Mouse (Mus musculus) kidney, adult 18-20 months (tissue): ENCODE results near the gene Lrguk.
A peak's percentile ranks its signal among the peaks of the same experiment; 100 is the strongest.

Experiments used
- DNase-seq: peaks from one replicate; pipeline ENCODE4 v3.0.0; 2021

Gene Lrguk

DNA sequence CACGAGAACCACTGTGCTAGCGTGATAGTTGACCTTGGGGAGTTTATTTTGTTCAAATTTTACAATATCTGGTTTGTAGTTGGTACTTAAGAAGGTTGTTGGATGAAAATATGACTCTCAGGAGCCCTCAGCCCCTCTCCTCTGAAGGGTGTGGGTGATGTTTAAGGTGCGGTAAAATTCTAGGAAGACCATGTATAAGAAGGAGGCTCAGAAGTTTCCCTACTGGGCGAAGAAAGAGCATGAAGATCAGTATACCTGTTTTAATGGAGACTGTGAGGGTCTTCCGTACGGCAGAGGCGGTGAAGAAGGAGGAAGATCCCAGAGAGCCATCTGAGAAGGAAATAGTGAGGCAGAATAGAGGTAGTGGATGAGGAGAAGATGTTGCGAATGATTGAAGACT is 38.0 kb downstream of the Lrguk start:
- no peak for DNase-seq

DNA sequence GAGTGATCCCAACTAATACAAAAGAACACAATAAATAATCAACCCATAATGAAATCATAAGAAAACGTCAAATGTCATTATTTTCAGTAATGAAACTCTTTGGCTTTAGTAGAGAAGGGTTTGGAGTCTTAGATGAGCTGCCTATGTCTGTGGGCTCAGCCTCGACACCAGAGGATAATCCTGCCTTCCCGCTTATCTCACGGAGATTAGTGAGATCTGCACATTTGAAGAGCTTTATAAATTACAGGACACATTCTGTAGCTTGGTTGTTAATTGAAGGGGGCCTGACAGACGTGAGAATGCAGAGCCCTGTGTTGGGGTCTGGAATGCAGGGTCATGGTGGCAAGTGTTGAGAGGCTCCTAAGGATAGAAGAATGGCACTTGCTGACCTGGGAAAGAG is 42.7 kb downstream of the Lrguk start:
- no peak for DNase-seq

DNA sequence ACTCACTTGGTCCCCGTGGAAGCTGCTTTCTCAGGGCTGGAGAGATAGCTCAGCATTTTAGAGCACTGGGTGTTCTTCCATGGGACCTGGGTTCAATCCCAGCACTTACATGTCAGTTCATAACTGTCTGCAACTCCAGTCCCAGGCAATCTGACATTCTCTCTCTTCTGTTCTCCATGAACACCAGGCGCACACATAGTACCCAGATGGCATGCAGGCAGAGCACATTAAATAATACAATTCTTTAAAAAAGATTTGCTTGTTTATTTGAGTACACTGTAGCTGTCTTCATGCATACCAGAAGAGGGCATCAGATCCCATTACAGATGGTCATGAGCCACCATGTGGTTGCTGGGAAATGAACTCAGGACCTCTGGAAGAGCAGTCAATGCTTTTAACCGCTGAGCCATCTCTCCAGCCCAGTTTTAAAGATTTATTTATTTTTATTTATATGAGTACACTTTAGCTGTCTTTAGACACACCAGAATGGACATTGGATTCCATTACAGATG is 44.7 kb downstream of the Lrguk start:
- DNase-seq, result no peak

DNA sequence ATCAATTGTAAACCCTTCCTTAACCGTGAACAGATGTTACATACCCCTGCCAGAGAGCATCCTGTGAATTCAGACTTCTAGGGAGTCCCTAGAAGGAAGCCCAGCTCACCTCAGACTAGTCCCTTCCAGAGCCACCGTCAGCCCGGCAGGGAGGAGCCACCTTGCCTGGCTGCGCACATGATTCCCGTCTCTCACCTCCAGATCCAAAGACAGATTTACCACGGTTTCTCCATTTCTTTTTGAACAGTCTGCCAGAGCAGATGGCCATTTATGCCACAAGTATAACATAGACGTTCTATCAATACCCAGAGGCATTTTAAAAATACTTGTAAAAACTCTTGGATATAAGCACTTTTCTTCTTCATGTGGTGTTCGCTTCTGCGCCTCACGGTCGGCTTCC is 46.3 kb downstream of the Lrguk start:
- no peak for DNase-seq

DNA sequence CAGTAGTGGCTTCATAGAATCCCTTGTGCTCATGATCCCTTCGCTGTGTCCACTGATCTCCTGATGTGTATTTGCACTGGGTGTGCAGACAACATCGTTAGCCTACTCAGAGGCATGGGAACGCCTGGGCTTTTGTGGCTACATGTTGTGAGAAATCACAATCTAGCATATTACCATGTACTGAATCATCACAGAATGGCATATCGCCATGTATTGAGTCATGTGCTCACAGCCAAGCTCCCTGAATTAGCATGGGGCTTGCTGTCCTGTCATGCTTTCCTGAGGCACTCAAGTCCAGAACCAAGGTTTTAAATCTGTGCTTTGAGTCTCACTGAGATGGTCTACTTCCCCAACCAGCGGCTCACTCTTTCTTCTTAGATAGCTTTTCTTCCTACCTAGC is 54.2 kb downstream of the Lrguk start:
- no peak for DNase-seq

DNA sequence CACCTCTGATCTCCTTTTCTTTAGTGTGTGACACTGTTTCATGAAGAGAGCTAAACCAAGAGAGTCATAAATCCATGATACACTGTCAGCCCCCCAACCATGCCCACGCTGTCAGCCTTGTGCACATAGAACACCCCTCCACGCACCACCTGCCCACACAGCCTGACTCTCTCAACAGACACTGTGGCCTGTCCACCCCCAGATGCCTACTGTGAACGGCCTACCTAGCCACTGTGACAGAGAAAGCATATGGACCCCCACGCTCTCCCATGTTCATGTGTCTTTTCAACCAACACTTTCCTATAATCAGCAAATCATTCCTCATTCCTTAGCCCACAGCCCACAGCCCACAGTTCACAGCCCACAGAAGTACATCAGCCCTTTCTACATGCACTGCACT is 58.5 kb downstream of the Lrguk start:
- DNase-seq, result no peak

DNA sequence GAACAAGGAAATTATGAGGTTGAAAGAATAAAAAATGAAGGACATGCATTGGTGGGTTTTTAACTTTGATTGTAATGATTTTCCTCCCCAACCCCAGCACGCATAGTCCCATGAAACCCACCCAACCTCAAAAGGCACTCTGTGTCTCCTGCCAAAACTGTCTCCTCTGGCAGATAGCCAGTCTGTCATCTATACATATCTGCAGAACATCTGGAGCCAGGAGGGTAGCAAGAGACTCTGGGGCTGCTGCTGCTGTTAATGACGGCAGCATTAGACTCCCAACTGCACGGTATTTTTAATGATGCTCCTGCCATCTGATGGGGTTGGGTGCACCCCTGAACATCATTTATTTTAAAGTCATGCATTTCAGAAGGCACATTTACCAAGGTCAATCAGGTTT is 59.7 kb downstream of the Lrguk start:
- DNase-seq, result no peak

DNA sequence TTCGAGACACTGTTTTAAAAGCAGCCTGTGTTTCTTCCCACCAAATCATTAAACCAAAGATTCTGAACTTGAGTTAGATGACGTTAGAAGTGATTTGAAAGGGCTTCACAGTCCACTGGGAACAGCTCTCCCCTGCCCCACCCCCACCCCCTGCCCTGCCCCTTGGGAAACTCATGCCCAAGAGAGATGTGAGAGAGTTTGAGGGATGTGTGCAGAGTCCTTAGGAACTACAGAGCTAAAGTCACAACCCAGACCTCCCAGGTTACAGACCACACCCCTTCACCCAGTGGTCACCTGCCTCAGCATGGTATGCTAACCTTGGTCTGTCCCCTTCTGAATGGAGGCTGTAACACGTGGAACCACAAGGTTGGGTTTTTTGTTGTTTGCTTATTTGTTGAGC is 62.3 kb downstream of the Lrguk start:
- no peak for DNase-seq

DNA sequence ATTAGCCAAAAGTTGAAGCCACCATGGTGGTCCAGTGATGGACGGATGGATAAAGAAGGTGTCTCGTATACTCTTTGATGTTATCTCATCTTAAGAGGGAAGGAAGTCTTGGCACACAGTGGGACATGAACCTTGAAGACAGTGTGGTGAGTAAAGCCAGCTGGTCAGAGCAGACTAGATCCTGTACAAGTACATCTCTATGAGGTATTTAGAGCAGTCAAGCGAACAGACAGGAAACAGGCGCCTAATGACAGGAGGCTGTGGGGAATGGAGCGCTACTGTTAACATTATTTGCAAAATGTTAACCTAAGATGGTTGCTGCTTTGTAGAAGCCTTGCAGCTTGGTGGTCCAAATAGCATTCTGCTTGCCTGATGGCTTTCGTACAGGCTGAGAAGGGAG is 67.0 kb downstream of the Lrguk start:
- DNase-seq, result no peak

DNA sequence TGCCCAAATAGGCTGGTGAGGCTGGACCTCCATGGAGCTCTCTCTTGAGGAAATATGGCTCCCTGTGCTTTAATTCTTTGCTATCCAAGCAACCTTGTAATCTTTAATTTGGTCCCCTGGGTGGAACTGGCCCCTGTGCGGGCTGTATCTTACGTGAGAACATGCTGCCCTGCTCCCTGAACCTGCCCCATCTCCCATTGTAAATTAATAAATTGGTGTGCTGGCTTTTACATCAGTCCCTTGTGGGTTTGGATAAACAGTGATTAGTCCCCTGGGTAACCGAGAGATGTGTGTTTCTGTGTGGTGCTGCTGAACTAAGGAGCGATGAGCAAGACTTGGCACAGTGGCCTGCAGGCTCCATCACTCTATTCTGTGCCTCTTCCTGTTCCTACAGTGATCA is 67.7 kb downstream of the Lrguk start:
- no peak for DNase-seq

DNA sequence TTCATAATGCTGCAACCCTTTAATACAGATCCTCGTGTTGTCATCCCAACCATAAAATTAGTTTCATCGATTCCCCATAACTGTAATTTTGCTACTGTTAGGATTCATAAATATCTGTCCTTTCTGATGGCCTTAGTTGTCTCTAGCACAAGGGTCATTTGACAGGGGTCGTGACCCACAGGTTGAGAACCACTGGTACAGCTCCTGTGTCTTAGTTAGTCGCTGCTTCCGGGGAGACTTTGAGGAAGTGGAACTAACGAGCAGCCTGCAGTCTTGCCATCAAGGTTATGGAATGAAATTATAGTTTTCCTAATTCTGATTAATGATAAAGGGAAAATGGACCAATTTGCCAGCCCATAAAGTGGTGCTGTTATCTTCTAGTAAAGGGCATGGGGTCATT is 70.5 kb downstream of the Lrguk start:
- no peak for DNase-seq

DNA sequence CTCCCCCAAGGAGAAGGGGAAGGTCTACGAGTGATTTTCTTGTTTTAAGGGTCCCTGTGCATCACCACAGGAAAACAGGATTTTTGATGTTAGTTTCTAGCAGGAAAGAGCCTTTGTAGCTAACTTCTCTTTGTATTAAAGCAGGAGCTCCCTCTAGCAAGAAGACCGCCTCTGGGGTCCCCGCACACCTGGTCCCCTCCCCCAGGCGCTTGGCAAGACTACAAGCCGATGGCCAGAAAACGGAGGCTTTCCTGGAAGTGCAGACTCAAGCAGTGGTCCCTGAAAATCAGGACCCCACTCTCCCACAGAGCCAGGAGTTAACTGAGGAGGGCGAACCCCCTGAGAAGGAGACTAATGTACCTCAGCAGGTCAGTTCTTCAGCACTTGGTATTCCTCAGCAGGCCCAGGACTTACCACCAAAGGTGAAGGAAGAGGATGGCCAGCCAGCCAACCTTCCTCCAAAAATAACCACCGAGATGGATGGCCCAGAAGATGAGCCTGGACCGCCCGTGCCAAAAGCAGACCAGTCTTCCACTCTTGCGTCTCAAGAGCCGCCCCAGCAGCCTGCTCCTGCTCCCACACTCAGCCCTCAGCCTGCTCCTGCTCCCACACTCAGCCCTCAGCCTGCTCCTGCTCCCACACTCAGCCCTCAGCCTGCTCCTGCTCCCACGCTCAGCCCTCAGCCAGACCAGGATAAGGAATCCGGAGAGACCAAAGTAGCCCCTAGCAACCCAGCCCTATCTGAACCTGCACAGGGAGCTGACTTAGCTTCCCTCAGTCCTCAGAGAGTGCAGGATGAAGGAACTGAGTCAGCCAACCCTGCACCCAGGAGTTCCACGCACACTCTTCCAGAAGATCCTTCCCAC is 72.5 kb downstream of the Lrguk start:
- no peak for DNase-seq

DNA sequence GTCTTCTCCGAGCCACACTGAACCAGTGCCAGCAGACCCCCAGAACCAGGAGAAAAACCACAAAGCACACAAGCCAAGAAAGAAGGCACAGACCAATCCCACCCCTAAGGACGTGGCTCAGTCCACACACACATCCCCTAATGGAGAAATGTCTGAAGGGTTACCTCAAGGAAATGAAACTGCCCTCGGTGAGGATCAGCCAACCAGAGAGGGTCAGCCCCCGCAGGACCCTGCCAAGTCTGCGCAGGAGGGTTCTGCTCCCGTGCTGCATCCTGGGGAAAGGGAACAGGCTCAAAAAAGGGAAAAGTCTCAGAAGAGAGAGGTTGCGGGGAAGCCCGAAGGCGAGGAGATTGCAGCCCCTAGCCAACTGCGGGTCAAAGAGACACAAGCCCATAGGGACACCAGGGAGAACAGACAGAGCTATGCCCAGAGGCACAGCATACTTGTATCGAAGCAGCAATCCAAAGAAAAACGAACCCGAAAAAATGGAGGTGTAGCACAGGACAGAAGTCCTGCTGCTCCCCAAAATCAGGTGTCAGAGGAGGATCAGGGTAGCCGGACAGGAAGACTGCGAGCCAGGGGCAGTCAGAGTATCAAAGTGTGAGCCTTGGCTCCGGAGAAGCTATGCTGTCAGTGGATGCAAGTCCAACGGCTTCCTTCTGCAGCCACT is 74.1 kb downstream of the Lrguk start:
- DNase-seq, result no peak

DNA sequence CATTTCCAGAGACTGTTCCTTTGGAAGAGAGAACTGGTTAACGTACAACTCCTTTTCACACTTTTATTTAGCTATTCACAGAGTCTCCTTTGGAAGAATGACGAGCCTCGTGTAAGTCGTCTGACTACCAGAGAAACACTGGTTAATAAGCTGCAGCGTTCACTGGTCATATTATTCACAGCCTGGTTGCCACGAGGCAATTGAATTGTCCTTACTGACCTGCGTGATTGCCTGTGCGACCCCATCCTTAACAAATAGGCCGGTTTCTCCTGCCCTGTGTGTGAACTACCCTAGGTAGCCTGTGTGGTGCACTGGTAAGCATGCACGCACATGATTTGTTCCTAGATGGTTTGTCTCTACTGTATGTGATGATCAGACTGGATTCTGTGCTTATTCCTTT is 81.3 kb downstream of the Lrguk start:
- DNase-seq, result peak; percentile 29

DNA sequence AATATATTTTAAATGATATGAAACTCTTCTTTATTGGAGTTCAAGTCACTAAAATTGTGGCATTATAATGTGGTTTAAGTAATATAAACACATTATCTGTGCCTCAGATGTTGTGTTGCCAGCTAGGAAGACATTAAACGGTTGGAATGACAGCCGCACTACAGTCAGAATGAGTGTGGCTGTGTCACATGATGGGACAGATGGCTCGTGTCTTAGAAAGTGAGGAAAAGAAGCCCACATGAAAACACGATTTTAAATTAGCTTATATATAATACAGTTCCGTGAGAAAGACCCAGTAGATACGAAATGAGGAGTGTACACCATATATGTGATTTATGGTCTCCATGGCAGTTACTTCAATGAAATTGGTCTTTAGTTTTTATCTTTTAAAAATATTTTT is 82.2 kb downstream of the Lrguk start:
- no peak for DNase-seq

DNA sequence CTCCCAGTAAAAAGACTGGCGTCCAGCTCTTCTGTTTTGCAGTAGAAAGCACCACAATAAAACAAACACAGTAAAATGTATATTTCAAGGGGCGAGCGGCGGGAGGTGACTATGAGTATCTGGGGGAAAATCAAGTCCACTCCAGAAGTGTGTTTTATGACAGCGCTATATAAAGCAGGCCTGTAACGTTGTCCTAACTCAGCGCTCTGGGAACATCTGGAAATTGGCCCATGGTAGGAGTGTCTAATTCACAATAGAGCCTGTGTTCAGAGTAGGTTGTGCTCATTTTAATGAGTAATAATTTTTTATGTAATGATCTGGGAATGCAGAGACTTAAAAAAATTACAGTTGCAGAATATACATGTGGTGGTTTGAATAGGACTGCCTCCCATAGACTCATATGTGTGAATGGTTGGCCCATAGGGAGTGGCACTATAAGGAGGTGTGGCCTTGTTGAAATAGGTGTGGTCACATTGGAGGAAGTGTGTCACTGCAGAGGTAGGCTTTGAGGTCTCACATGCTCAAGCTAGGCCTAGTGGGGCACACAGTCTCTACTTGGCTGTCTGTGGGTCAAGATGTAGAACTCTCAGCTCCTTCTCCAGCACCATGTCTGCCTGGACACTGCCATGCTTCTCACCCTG is 87.7 kb downstream of the Lrguk start:
- no peak for DNase-seq

DNA sequence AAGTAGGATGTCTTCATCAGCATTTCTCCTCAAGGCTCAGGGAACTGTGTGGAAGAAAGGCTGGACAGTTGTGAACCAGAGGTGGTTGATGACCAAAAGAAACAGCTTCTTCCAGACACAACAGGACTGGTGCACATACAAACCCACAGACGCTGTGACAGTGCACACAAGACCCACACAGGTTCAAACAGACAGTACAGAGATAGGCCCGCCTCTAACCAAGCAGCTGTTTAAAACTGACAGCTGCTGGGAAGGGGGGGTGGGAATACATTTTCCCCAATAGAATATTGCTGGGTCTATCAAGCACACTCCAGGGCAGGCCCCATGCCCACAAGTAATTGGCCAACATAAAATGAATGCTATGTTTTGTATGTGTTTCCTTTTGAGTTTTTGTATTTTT is 95.2 kb downstream of the Lrguk start:
- DNase-seq, result no peak

DNA sequence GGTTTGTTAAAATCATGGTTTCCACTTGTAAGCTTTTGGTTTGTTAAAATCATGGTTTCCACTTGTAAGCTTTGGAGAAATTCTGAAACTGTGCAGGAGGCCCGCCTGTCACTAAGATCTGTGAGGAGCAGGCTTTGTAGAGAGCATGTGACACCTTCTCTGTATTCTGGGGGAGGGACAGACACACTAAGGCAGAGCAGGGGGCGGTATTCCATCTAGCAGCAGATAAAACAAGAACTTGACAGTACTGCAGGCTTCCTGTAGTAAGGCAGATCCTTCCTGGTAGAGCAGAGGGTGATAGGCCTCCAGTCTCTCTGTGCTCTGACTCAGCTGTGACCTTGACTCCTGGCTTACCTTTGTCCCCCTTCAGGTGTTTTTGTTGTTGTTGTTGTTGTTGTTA is 100.0 kb downstream of the Lrguk start:
- DNase-seq, result no peak

DNA sequence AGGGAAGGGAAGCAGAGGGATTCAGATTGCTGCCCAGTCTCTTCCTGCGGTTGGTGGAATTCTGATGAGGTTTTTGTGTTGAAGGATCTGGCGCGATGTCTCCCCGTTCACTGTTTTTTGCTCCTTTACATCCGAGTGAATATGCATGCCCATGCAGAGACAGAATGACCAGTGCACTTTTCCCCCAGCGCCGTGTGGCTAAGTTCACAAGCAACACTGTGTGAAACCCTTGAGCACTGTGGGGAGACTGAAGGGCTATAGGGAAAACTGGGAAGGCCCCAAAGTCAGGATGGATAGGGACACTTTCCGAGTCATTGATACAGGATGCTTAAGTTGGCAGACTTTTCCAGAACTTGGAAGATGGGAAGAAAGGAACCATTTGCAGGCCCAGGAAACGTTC is 103.1 kb downstream of the Lrguk start:
- no peak for DNase-seq

DNA sequence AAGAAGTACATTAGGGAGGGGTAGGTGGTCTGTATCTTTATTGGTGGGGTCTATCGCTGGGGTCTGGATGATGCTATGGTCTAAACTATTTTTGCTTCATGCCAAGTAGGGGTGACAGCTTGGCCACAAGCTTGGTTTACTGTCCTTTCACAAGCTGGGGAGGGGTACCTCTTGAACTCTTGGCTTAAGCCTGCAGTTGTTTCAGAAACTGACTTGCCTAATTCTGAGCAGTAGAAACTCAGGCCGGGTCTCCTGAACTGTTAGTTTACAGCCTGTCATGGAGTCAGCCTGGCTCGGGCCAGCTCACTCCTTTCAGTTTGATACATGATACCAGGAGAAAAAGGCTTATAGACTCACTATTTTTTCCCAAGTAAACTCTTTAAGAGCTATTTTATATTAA is 109.1 kb downstream of the Lrguk start:
- no peak for DNase-seq

DNA sequence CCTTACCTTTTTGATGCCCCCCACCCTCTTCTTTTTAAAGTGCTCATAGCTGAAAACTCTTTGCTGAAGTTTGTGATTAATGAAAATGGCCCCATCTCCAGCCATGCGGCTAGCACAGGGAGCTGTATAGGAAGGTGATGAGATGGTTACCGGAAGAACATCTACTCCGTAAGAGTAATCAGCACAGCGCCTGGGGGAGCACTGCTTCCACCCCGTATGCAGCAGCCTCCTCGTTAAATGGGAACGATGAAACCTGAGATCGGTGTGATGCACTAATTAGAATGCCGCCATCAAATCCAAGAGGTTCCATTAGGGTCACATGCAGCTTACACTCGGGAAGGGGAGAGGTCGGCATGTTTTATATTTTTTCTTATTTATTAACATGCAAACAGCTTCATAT is 113.7 kb downstream of the Lrguk start:
- no peak for DNase-seq

DNA sequence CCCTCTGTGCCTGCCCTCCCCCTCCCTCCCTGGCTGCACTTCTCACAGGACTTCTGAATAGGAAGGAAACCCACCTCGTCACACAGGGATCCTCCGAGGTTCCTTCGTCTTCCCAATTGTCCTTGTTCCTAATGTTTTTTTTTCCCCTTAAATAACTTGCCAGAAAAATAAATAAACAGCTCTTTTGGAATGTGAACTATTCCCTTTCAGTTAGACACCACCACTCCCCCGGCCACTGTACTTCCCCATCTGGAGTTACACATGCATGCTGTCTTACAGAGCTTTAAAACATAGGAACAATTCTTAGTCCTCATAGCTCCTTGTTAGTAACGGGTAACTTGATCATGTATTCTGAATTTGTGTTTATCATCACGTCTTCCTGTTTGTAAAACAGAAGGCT is 116.8 kb downstream of the Lrguk start:
- DNase-seq, result no peak

DNA sequence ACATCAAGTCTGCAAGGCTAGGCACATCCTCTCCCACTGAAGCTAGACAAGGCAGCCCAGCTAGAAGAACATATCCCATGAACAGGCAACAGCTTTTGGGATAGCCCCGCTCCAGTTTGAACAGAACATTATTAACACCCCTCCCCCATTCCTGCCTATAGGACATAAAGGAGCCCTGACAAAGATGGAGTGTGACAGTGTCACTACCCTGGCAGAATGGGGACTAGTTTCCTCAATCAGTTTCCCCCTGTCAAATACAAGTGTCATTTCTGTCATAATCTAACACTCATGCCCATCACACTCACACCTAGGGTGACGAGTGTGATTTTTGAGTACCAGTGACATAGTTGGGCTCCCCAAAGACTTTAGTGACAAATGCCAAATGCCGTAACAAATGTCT is 118.8 kb downstream of the Lrguk start:
- DNase-seq, result no peak

DNA sequence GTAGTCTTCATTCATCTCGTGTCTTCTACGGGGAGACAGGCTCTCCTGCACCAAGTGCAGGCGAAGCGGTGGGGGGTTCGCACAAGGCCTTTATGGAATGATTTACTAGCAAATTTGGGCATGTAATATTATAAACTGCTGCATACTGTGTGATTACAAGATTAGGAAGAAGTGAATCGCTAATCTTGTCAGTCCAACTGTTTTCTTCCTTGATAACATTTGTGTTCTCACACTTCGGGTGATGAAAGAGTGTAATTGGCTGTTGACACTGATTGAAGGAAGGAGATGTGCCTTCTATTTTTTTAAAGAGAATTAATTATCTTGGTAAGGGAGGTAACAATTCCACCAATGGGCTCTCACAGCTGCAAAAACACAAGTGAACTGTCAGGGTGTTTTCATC is 119.4 kb downstream of the Lrguk start:
- no peak for DNase-seq
